Mouse (Mus musculus): ENCODE data around the gene Mto1. TPM values are rescaled to one million over a fixed set of nuclear protein-coding genes. Genes with fewer than 3 reads are reported as not detected.
A peak's percentile ranks its signal among the peaks of the same experiment; 100 is the strongest.

Mto1 gene
- polyA plus RNA-seq, 1 experiment = 15.4 TPM

DNA sequence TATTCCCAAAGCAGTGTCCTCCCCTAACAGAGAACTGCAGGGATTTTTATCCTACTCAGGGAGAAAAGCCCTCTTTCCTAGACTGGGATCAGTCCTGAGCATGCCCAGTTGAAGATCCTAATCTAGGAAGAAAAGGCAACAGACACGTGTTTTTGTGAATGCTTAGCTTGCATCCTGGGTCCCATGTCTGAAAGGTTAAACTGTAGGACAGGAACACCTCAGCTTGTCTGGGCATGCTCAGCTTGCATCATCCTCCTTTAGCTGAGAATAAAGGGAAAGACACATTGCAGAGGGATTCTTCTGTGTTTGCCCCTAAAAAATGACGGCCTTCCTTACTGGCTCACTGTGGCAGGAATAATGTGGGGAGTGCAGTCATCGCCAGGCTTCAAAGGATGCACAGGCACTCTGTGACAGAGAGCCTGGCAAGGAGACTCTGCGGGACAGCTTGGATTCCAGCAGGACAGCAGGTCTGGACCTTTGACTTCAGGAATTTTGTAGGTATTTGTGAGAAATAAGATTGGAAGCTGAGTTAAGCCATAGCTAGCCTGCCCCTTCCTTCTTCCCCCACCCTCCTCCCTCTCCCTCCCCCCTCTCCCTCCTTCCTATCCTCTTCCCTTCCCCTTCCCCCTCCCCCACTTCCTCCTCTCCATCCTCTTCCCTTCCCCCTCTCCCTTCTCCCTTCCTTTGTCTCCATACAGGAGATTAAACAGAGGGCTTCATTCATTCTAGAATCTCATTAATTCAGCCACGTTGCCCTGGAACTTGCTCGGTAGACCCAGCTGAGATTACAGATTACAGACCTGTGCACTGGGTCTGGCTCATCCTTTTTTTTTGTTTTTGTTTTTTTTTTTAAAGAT, 55.4 kb downstream of the Mto1 start:
- TF ChIP-seq CTCF (IDR thresholded peaks at IDR 0.05; ENCODE audit: borderline replicate concordance, insufficient read depth, low read length) = no peak
- peak; percentile 46 for TF ChIP-seq POLR2A (IDR thresholded peaks at IDR 0.05; ENCODE audit: low read depth, low read length)
- Histone ChIP-seq H3K4me1 (ENCODE audit: control insufficient read depth, insufficient read depth, low read length) (peaks cover 10% of the 10 kb centered on the region), H3K27ac (ENCODE audit: insufficient read depth, low read length) (peak overlapping the region; percentile 93), H3K4me3 (ENCODE audit: insufficient read depth, low read length) (no peak overlapping the region; the same call in 1 of the 2 replicates)

DNA sequence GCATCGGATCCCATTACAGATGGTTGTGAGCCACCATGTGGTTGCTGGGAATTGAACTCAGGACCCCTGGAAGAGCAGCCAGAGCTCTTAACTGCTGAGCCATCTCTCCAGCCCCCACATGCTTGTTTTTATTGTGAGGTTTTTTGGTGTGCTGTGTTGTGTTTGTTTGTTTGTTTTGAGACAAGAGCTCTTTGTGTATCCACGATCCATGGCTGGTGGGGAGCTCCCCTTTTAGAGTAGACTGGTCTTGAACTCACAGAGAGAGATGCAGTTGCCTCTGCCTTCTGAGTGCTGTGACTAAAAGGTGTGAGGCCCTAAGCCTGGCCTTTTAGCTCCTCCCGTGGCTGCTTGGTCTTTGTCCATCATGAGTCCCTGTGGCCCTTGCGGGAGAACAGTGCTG, 56.1 kb downstream of the Mto1 start:
- peak overlapping the region; percentile 67 for H3K27ac ChIP-seq (ENCODE audit: insufficient read depth, low read length)

DNA sequence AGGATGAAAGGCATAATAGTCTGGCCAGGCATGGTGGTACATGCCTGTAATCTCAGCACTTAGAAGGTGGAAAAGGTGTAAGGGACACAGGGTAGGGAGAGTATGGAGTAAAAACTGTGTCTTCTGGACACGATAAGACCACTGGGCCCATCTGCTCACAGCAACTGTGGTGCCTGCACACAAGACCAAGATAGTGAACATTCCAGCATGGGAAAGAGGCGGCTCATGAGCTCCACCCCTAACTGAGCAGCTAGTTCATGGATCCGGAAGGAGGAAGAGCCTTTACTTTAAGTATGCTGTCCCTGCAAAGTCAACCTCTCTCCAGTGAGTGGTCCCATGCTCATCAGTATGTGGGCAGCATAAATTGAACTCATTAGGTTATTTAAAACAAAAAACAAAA, 56.7 kb downstream of the Mto1 start:
- H3K4me3 ChIP-seq (ENCODE audit: insufficient read depth, low read length) = no peak overlapping the region
- H3K27ac ChIP-seq (ENCODE audit: insufficient read depth, low read length) = peak overlapping the region; percentile 67

More for the DNA sequence above, 56.1 kb downstream of the Mto1 start:
- H3K4me3 ChIP-seq (ENCODE audit: insufficient read depth, low read length) = no peak overlapping the region; the same call in 1 of the 2 replicates
- TF ChIP-seq POLR2A (IDR thresholded peaks at IDR 0.05; ENCODE audit: low read depth, low read length) (no peak), CTCF (IDR thresholded peaks at IDR 0.05; ENCODE audit: borderline replicate concordance, insufficient read depth, low read length) (no peak)
- peaks cover 10% of the 10 kb centered on the region for H3K4me1 ChIP-seq (ENCODE audit: control insufficient read depth, insufficient read depth, low read length)

DNA sequence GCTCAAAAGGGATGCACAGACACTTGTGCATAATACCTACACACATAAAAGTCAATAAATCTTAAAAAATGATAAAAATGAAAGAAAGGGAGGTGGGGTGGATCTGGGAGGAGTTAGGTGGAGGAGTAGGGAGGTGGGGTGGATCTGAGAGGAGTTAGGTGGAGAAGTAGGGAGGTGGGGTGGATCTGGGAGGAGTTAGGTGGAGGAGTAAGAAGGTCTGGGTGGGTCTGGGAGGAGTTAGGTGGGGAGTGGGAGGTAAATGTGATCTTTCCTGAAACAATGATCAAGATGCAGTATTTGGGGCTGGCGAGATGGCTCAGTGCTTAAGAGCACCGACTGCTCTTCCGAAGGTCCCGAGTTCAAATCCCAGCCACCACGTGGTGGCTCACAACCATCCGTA, 57.2 kb downstream of the Mto1 start:
- no peak overlapping the region for H3K4me3 ChIP-seq (ENCODE audit: insufficient read depth, low read length)
- no peak for TF ChIP-seq CTCF (IDR thresholded peaks at IDR 0.05; ENCODE audit: borderline replicate concordance, insufficient read depth, low read length)
- no peak for TF ChIP-seq POLR2A (IDR thresholded peaks at IDR 0.05; ENCODE audit: low read depth, low read length)
- no peak overlapping the region for H3K27ac ChIP-seq (ENCODE audit: insufficient read depth, low read length)
- peaks cover 10% of the 10 kb centered on the region for H3K4me1 ChIP-seq (ENCODE audit: control insufficient read depth, insufficient read depth, low read length)

More for the DNA sequence above, 56.7 kb downstream of the Mto1 start:
- no peak for TF ChIP-seq CTCF (IDR thresholded peaks at IDR 0.05; ENCODE audit: borderline replicate concordance, insufficient read depth, low read length)
- peak; percentile 40 for TF ChIP-seq POLR2A (IDR thresholded peaks at IDR 0.05; ENCODE audit: low read depth, low read length)
- H3K4me1 ChIP-seq (ENCODE audit: control insufficient read depth, insufficient read depth, low read length) = peaks cover 10% of the 10 kb centered on the region

DNA sequence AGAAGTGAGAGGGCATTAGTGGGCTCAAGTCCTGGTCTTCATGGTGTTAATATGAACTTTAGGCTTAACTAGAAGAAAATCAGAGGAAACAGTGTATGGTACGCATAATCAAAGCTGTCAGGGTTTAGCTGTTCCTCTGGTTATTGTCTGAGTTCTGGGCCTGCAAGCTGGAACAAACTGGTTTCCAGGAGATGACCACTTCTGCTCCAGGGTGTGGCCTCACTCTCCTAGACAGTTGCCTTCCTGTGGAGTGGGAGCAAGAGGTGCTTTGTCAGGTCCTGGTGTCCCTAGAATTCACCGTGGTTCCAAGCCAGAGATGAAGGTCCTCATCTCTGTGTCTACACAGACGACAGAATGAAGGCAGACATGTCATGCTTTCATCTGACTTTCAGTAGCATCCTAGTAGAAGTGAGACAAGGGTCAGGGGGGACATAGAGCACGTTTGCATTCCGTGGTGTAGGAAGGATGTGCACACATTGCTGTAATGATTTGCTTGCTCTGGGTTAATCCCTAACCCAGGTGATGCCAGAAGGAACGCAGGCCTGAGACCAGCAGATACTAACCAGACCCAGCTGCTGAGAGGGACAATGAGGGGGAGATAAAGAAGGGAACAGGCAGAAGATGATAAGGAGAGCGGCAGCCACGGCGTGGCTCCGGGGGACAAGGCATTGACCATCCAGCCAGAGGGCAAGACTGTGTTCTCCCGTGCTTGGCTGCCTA, 58.2 kb downstream of the Mto1 start:
- Histone ChIP-seq H3K4me1 (ENCODE audit: control insufficient read depth, insufficient read depth, low read length) (peaks cover 7% of the 10 kb centered on the region), H3K4me3 (ENCODE audit: insufficient read depth, low read length) (no peak overlapping the region), H3K27ac (ENCODE audit: insufficient read depth, low read length) (no peak overlapping the region)
- TF ChIP-seq POLR2A (IDR thresholded peaks at IDR 0.05; ENCODE audit: low read depth, low read length) (no peak), CTCF (IDR thresholded peaks at IDR 0.05; ENCODE audit: borderline replicate concordance, insufficient read depth, low read length) (no peak)

DNA sequence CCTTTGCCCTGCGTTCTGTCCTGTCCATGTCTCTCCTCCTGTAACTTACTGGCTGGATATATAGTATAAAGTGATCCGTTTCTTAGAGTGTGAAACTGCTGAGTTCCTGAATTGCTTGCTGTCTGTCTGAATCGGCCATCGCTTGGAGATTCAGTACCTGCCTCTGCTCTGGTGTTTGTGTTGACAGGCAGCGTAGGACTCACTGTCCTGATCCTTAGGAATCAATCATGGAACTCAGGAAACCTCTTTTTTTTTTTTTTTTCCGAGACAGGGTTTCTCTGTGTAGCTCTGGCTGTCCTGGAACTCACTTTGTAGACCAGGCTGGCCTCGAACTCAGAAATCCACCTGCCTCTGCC, 58.7 kb downstream of the Mto1 start:
- H3K4me1 ChIP-seq (ENCODE audit: control insufficient read depth, insufficient read depth, low read length) = peaks cover 7% of the 10 kb centered on the region

DNA sequence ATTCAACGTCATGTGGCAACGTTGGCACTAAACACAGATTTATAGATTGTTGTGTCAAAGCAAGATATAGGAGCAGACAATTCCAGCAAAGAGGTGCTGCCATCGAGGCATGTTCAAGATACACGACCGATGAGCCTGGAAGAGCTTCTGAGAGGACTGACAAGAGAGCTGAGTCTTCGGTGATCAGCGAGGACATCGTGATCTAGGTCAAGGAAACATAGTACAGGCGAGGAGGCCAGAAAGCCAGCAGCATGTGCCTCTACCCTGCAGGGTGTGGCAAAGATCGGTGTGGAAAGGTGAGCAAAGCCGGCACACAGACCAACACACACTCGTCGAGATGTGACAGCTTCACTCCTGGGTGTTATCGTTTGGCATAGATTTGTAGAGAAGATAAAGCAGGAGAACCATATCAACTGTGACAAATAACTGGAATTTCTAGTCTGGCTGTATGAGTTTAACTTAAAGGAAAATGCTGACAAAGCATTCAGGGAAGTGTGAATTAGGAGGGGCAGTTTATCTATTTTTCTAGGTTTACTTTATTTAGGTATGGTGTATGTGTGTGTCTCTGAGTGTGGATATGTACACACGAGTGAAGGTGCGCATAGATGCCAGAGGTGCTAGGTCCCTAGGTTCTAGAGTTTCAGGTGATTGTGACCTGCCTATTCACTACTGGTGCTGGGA, 60.2 kb downstream of the Mto1 start:
- H3K4me1 ChIP-seq (ENCODE audit: control insufficient read depth, insufficient read depth, low read length) = peaks cover 3% of the 10 kb centered on the region
- TF ChIP-seq CTCF (IDR thresholded peaks at IDR 0.05; ENCODE audit: borderline replicate concordance, insufficient read depth, low read length) (no peak), POLR2A (IDR thresholded peaks at IDR 0.05; ENCODE audit: low read depth, low read length) (no peak)
- no peak overlapping the region for H3K27ac ChIP-seq (ENCODE audit: insufficient read depth, low read length)

More for the DNA sequence above, 58.7 kb downstream of the Mto1 start:
- H3K4me3 ChIP-seq (ENCODE audit: insufficient read depth, low read length) = no peak overlapping the region
- no peak overlapping the region for H3K27ac ChIP-seq (ENCODE audit: insufficient read depth, low read length)
- no peak for TF ChIP-seq CTCF (IDR thresholded peaks at IDR 0.05; ENCODE audit: borderline replicate concordance, insufficient read depth, low read length)
- TF ChIP-seq POLR2A (IDR thresholded peaks at IDR 0.05; ENCODE audit: low read depth, low read length) = no peak

DNA sequence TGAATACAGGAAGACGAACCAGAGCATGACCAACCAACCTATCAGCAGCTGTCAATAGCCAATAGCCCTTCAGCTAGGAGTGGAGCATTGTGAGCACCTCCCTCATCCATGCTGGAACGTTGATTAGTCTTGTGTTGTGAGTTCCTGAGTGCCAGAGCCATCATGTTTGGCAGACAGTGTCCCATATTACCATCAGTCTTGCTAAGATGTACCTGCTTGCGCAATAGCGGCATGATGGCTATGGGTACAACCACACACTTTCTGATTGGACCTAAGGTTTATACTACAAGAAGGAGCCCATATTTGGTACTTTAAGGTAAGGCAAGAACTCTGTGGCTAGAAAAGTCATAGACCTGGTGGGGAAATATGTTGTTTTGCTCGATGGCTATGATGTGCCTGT, 63.7 kb downstream of the Mto1 start:
- Histone ChIP-seq H3K4me3 (ENCODE audit: insufficient read depth, low read length) (no peak overlapping the region), H3K4me1 (ENCODE audit: control insufficient read depth, insufficient read depth, low read length) (peaks cover 5% of the 10 kb centered on the region; the same call in 1 of the 2 replicates), H3K27ac (ENCODE audit: insufficient read depth, low read length) (no peak overlapping the region)
- TF ChIP-seq CTCF (IDR thresholded peaks at IDR 0.05; ENCODE audit: borderline replicate concordance, insufficient read depth, low read length) = no peak
- TF ChIP-seq POLR2A (IDR thresholded peaks at IDR 0.05; ENCODE audit: low read depth, low read length) = no peak

More for the DNA sequence above, 60.2 kb downstream of the Mto1 start:
- H3K4me3 ChIP-seq (ENCODE audit: insufficient read depth, low read length) = no peak overlapping the region

DNA sequence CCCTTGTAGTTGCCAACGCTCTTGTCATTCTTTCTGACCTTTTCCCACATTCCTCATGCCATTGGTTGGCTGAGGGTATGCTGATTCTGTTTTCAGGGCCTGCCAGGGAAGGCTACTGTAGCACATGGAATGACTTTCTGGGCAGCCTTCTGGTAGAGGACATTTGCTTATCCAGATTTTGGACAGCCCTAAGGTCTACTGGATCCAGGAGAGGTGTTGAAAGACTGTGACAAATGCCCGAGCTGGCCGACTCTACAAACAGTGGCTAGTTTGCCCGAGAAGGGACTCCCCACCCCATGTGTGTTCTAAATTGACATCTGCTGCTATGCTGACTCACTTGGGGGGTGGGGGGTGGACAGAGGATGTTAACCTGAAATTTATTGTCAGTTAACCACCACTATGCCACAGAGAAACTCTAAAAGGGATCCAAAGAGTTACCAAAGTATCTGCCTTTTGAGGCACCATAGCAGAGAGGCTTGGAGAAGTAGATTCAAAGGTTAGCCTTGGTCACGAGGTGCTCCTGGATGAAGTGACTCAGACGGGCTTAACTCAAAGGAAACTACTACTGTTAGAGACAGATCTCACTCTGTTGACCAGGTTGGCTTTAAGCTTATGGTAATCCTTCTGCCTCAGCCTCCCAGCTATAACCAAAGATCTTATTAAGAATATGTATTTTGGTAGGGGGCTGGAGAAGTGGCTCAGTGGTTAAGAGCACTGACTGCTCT, 65.9 kb downstream of the Mto1 start:
- H3K4me3 ChIP-seq (ENCODE audit: insufficient read depth, low read length) = no peak overlapping the region
- peaks cover 5% of the 10 kb centered on the region; the same call in 1 of the 2 replicates for H3K4me1 ChIP-seq (ENCODE audit: control insufficient read depth, insufficient read depth, low read length)
- no peak overlapping the region for H3K27ac ChIP-seq (ENCODE audit: insufficient read depth, low read length)
- TF ChIP-seq POLR2A (IDR thresholded peaks at IDR 0.05; ENCODE audit: low read depth, low read length) (no peak), CTCF (IDR thresholded peaks at IDR 0.05; ENCODE audit: borderline replicate concordance, insufficient read depth, low read length) (no peak)

Measured in embryonic fibroblast, embryonic 13.5 days (primary cell).